14 mouse cellular contexts compared by ENCODE assay signal in genomic region chr17:5178534-5178933, GRCm38 (mm10).
DNase-seq lines count a peak whose midpoint lies in the region; ATAC-seq and TF ChIP-seq lines count a peak whose summit lies in the region.
"Had no signal": no experiment of that assay in that cellular context is flagged by ENCODE, and none has a peak within 500 bp of the region (broad histone marks: within the 10 kb centered on the region; RNA-seq: fewer than 3 reads in every experiment).

No protein-coding gene starts in this region.

- no peak overlapping the region for H3K9ac ChIP-seq in heart, postnatal 0 days (replicated peaks; ENCODE audit: low read depth, low read length)
- no peak overlapping the region for H3K9ac ChIP-seq in neural tube, embryonic 13.5 days
- no peak overlapping the region for H3K9ac ChIP-seq in neural tube, embryonic 15.5 days (replicated peaks)
- H3K9ac ChIP-seq: forebrain, postnatal 0 days; lung, embryonic 14.5 days had no signal

- peaks cover 20% of the 10 kb centered on the region for H3K4me1 ChIP-seq in heart, postnatal 0 days (ENCODE audit: control insufficient read depth, insufficient read depth)
- H3K4me1 ChIP-seq in neural tube, embryonic 13.5 days (replicated peaks) = peaks cover 82% of the 10 kb centered on the region
- H3K4me1 ChIP-seq in neural tube, embryonic 15.5 days = peaks cover 56% of the 10 kb centered on the region

- no peak overlapping the region for H3K4me3 ChIP-seq in heart, postnatal 0 days (ENCODE audit: low read depth, low read length)
- H3K4me3 ChIP-seq in neural tube, embryonic 13.5 days = no peak overlapping the region
- no peak overlapping the region for H3K4me3 ChIP-seq in neural tube, embryonic 15.5 days (replicated peaks)
- H3K4me3 ChIP-seq: erythroblast, embryonic 14.5 days; limb, embryonic 10.5 days; myocyte had no signal

- no peak for ATAC-seq in heart, postnatal 0 days (ENCODE audit: insufficient read depth, low read depth)
- ATAC-seq in neural tube, embryonic 13.5 days (ENCODE audit: low read depth) = no peak
- no peak for ATAC-seq in neural tube, embryonic 15.5 days (ENCODE audit: low FRiP score)
- ATAC-seq: forebrain, postnatal 0 days had no signal

- TF ChIP-seq CTCF in heart, postnatal 0 days (IDR thresholded peaks at IDR 0.05; ENCODE audit: low read depth) = no peak

- peak; percentile 56 to 81 for DNase-seq in adrenal gland, adult (ENCODE audit: inconsistent age in 2 of 2, low spot score in 1 of 2)
- DNase-seq in adrenal gland, postnatal 25 days = no peak
- DNase-seq in heart, postnatal 0 days (ENCODE audit: low spot score) = no peak
- no peak for DNase-seq in heart, postnatal 14 days
- DNase-seq in Muller cell, postnatal 12 days (ENCODE audit: inconsistent ontology term) = no peak
- no peak for DNase-seq in MN1 (ENCODE audit: low spot score)
- DNase-seq: cerebellum, adult 8-10 months; forebrain, postnatal 0 days; lung, embryonic 14.5 days had no signal

- TF ChIP-seq EP300 in heart, postnatal 0 days (IDR thresholded peaks at IDR 0.05; ENCODE audit: low read depth) = no peak

- H3K4me2 ChIP-seq in heart, postnatal 0 days (ENCODE audit: low read depth, low read length) = no peak overlapping the region
- H3K4me2 ChIP-seq in neural tube, embryonic 13.5 days = no peak overlapping the region
- no peak overlapping the region for H3K4me2 ChIP-seq in neural tube, embryonic 15.5 days
- H3K4me2 ChIP-seq: lung, embryonic 14.5 days had no signal

- H3K27me3 ChIP-seq in heart, postnatal 0 days (ENCODE audit: control insufficient read depth, insufficient read depth, low read length) = no peaks in the 10 kb centered on the region
- no peaks in the 10 kb centered on the region for H3K27me3 ChIP-seq in neural tube, embryonic 13.5 days
- H3K27me3 ChIP-seq in neural tube, embryonic 15.5 days (replicated peaks) = no peaks in the 10 kb centered on the region

- no peaks in the 10 kb centered on the region for H3K36me3 ChIP-seq in heart, postnatal 0 days (replicated peaks; ENCODE audit: control insufficient read depth, insufficient read depth, low read length)
- H3K36me3 ChIP-seq in neural tube, embryonic 13.5 days = no peaks in the 10 kb centered on the region
- no peaks in the 10 kb centered on the region for H3K36me3 ChIP-seq in neural tube, embryonic 15.5 days
- H3K36me3 ChIP-seq: limb, embryonic 10.5 days had no signal

- H3K27ac ChIP-seq in heart, postnatal 0 days (ENCODE audit: low read depth) = peak overlapping the region; percentile 58; the same call in 1 of the 2 replicates
- peak overlapping the region; percentile 13; the same call in 1 of the 2 replicates for H3K27ac ChIP-seq in neural tube, embryonic 13.5 days (replicated peaks)
- no peak overlapping the region for H3K27ac ChIP-seq in neural tube, embryonic 15.5 days (replicated peaks)
- H3K27ac ChIP-seq: limb, embryonic 10.5 days had no signal

- 63% methylated on average over 10 of the region's 10 CpGs for WGBS in heart, postnatal 0 days
- 88% methylated on average over 10 of the region's 10 CpGs for WGBS in neural tube, embryonic 13.5 days
- WGBS in neural tube, embryonic 15.5 days = 87% methylated on average over 10 of the region's 10 CpGs

- intact Hi-C loops in heart, postnatal 14 days (cut with DNase I) = no loop called here

- H3K9me3 ChIP-seq in heart, postnatal 0 days (replicated peaks; ENCODE audit: control insufficient read depth, low read length) = no peaks in the 10 kb centered on the region
- H3K9me3 ChIP-seq in neural tube, embryonic 13.5 days = no peaks in the 10 kb centered on the region
- no peaks in the 10 kb centered on the region for H3K9me3 ChIP-seq in neural tube, embryonic 15.5 days (replicated peaks)
- H3K9me3 ChIP-seq: limb, embryonic 10.5 days had no signal

Comparison
In these comparisons a context has a peak if more than half of its experiments do, and no peak if none do; other contexts are left out.
1. DNase-seq: peak in adrenal gland, adult (2 of 2); none in adrenal gland, postnatal 25 days (single experiment), heart, postnatal 0 days (single experiment), heart, postnatal 14 days (0 of 2), Muller cell, postnatal 12 days (single experiment) and MN1 (single experiment).